Mouse (Mus musculus) skeletal muscle tissue, adult 2 months (tissue): ENCODE results near the gene Cd4.

ENCODE experiments used
- DNase-seq: peaks from one replicate; pipeline ENCODE4 v3.0.0-alpha.2; 2012; ENCODE audit warnings: low read depth, low spot score

Gene Cd4

DNA sequence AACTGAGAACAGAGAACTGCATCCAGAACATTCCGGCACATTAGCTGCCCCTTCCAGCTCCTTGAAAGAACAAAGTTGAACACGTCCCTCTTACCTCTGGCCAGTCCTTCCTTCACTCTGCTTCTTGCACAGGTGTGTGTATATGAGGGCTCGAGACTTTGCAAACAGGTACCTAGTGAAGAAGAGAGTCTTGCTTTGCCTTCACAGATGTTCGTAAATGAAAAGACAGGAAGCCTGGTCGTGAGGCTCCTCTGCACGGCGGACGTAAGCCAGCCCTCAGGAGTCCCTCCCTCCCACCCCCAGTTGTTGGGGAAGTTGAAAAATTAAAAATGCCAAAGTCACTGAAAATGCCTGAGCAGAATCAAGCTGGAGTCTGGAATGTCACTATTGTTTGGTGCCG, at the start of gene Cd4:
Gene Cd4, minus strand, starts transcription at position 236 of the 400 bp plus-strand sequence.
- no peak for DNase-seq

DNA sequence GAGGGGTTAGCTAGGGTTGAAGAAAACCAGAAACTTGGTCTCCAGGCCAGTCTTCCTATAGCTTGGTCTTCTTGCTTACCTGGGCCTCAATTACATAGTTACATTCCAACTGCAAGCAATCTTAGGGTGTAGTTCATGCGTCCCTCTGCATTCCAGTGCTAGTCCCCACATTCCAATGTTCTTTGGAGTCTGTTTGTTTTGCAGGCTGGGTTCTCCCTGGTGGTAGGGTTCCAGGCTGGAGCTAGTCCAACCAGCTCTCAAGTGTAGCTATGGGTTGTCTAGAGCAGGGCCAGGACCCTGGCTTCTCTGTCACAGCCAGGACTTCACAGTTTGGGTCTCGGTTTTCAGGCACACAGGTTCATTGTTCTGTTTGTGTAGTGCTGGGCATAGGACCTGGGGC, 49.5 kb upstream of the Cd4 start:
- no peak for DNase-seq

DNA sequence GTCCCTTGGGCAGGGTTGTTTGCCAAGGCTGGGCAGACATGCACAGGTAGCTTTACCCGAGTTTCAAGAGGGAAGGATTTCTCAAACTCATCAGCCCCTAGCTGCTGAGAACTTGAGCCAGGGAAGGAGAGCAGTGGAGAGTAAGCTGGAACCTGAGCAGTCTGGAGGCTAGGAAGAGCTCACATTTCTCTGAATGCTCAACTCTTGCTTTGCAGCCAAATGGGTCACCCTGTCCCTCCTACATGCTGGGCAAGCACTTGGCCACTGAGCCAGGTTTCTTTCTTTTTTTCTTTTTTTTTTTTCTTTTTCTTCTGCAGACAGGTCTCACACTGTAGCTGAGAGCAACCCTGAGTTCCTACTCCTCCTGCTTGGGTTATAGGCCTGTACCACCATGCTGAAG, 48.7 kb upstream of the Cd4 start:
- peak; percentile 59 for DNase-seq

DNA sequence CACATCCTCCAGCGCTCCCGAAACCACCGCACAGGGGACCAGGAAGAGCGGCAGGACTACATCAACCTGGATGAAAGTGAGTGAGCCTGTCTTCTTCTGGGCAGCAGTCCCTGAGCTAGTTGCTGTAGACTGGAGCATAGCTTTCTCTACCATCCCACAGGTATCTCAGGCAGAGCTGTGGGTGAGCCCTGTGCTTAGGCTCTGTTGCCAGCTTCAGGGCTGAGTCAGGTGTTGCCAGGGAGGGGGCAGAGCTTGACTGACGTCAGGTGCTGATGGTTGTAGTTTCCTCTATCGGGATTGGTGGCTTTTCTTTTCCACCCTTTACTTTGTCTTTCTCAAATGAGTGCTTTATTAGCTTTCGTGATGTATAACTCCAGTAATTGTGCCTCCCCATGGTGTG, 46.6 kb upstream of the Cd4 start:
- no peak for DNase-seq

DNA sequence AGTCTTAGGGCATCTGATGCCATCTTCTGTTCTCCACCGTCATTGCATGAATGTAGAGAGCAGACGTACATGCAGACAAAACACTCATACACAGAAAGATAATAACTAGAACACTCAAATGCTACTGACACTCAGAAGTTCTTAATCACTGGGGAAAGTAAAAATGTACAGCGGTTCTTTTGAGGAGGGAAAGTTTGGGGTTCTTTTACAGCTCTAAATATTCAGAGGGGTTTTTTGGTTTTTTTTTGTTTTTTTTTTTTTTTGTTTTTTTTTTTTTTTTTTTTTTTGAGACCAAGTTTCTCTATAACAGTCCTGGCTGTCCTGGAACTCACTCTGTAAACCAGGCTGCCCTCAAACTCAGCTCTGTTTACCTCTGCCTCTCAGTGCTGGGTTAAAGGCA, 45.1 kb upstream of the Cd4 start:
- DNase-seq = no peak

DNA sequence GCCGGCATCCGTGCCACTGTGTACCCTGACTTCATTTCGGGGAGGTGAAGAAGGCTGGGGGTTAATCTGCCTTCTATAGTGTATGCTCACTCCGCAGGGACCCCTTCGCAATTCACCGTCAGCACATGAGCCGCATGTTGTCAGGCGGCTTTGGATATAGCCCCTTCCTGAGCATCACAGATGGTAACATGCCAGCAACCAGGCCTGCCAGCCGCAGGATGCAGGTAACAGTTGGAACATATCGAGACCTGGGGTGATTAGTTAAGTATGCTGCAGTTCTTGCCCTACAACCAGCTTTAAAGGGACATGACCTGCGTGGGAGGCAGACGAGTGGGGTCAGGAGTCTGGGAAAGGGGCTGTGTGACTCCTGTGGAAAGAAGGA, 44.3 kb upstream of the Cd4 start:
- DNase-seq = no peak

DNA sequence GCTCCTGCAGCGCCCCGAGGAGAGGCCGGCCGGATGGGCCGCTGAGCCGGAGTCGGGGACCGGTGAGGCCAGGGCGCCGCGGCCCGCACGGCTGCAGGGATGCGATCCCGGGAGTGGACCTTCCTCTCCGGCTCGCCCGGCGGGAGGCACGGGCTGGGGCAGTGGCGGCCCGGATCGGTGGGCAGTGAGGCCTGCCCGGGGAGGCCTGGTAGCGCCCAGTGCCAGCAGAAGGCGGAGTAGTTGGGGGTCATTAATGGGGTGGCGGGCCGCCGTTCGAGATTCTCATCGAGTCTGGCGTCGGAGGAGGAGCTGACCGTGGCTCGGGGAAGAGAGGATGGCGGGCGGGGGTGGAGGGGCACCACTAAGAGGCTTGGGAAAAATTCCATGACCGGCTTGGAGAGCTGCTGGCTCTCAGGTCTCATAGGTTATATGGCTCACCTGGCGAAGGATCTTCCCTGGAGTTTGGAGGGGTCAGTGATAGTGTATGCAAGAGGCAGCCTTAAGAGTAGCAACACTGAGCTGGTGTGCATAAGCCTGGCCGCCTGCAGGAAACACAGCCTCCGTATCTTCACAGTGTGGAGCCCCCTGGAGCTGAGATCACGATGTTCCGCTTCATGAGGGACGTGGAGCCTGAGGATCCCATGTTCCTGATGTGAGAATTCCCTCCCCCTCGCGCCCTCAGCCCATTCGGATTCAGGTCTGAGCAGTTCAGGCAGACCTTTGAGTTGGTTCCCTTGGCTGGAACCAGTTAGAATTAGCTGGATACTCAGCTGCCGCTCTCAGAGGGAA, 43.7 kb upstream of the Cd4 start:
- no peak for DNase-seq

DNA sequence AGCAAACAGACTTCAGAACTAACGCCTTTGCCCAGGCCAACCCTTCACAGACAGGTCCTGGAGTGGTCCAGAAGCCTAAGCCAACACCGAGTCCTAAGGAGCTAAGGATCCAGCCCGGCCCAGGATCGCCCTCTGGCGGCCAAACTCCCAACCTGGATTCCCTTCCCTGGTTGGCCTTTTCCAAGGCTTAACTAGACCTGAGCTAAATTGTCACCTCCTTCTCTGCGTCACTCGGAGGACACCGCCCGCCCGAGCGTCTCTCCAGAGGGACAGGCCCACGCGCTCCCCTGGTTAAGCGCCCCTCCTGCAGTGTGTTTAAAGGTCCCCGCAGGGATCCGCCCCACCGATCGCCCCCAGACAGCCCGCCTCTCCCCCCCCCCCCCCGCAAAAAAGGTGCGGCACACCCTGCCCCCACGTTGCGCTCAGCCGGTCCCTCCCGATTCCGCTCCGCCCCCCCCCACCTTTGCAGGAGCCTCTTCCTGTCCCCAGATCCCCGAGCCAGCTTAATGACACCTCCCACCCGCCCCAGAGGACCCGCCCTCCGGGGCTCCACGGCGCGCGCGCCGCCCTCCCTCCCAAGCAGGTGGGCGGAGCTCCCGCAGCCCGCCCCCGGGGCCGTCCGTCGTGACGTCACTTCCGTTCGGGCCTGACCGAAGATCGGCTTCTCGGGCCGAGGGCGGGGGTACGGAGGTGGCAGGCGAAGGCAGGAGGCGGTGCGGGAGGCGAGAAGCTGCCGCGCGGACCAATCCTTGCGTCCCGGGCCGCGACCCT, 42.9 kb upstream of the Cd4 start, which contains the start of gene Mlf2:
Gene Mlf2, plus strand, starts transcription at position 633 of the 771 bp plus-strand sequence.
- peak; percentile 99 for DNase-seq

DNA sequence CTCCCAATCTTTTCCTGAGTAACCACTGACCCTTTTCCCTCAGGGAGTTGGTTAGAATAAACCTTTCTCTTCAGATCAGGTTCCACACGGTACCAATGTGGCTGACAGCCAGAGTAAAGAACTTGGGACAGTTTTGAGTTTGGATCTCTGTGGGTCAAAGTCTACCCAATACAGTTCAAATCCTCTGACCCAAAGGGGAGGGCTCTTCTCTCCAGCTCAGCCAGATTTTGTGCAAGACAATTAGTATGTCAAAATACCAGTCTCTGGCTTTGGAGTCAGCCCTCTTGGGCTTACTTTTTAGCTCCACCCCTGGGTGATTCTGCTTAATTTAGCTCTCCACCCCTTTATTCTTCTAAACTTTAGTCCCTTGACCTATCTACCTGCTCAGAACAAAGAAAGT, 42.2 kb upstream of the Cd4 start:
- DNase-seq = no peak

DNA sequence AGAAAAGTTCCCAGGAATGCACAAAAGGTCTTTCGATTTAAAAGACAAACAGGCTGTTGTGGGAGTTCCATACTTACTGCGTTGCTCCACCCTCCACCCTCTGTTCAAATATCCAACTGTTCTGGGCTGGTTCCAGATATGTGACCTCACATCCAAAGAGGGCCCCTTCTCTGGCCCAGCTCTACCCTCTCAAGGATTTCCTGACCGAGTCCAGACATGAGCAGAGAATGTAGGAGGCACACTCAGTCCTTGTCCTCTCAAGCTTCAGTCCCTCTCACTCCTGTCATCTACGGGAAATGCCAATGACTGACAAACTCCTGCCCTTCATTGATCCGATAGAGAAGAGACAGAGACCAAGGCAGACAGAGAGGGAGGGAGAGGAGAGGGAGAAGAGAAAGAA, 37.9 kb upstream of the Cd4 start:
- DNase-seq = no peak

DNA sequence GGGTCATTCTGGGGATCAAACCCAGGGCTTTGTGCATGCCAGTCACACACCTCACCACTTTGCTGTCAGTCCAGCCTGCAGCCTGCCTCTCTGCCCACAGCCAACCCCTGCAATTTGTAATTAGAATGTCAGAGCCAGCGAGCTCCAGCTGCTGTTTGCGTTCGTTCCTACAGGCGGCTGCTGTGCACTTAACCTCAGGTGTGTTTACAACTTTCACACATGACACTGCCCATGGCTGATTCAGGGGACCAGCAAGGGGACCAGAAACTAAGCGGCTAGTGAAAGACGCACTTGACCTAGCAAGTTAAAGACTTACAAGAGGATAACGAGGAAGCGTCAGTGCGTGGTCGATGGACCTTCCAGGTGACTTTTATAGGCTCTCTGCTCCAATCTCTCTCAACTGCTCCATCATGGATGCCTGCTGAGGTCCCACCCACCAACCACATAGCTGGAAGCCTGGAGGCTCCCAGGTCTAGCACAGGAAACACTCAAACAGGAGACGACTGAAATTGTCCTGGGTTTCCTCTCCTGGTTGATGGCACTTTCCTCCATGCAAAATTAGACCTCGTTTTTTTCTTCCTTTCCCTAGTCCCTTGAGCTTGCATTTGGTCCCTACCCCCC, 37.3 kb upstream of the Cd4 start:
- no peak for DNase-seq

DNA sequence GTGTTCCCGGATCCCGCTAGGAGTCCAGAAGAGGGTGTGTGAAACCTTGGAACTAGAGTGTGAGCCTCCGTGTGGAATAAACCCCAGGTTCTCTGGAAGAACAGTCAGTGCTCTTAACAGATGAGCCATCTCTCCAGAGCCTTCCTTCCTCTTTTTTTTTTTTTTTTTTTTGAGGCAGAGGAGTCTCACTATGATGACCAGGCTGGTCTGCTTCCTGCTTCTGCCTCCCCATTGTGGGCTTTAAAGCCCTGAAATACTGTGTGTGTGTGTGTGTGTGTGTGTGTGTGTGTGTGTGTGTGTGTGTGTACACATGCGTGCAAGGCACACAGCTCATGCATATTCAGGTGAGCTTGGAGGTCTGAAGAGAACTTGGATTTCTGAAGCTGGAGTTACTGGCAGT, 33.5 kb upstream of the Cd4 start:
- DNase-seq = no peak

DNA sequence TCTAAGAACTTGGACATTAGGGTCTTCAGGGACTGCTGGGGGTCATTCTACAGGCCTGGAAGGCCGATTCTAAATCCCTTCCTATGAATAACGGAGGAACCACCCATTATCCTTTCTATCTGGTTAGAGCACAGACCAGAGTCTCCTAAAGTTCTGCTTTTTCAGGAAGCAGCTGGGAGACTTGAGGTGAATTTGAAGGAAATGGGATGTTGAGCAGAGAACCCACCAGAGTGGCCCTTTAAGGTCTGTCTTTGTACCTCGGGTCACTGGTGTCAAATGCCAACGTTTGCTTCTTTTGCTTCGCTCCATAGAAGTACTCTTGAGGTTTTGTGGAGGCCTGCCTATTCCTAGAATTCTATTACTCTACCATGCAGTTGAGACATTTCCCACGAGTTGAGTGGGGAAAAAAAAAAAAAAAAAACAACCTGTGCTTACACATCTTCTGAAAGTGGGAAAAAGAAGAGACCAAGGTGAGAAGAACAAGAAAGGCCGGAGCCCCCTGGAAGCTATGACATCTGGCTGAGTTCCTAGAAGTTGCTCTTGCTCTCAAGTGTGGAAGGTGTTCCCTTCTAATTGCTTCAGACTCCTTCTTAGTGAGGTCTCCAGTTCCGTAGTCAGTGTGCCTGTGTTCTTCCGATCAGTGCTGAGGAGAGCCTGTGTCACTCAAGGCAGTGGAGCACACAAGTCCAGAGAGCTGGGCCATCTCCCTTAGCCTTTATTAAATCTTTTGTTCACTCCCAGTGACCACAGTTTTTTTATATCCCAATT, 32.5 kb upstream of the Cd4 start:
- DNase-seq = no peak

DNA sequence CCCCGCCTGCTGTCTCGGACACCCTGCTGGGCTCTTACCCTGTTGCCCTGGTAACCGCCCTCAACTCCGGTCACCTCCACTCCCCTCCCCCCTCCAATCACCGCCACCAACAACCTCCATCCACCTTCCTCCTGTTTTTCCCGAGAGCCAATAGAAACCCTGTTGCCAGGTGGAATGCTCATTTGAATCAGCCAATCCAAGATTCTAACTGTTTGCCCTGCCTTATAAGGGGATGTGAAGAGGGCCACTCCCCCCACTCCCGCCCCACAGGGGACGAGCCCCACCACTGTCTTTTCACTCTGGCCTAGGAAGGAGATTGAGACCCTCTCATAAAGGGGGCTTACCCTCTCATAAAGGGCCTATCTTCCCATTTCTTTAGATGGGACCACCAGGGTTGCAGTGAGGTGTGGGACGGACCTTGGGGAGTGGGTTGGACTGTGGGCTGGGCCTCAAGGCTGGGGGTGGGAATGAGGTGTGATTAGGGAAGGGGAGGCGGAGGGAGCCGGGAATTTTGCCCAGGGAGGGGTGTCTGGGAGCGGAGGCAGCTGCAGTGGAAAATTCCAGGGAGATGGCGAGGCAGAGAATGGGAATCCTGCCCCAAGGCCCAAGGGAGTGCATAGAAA, 31.8 kb upstream of the Cd4 start, which contains the start of gene Ptms:
Gene Ptms, minus strand, starts transcription at position 409 of the 623 bp plus-strand sequence.
- DNase-seq = peak; percentile 95

DNA sequence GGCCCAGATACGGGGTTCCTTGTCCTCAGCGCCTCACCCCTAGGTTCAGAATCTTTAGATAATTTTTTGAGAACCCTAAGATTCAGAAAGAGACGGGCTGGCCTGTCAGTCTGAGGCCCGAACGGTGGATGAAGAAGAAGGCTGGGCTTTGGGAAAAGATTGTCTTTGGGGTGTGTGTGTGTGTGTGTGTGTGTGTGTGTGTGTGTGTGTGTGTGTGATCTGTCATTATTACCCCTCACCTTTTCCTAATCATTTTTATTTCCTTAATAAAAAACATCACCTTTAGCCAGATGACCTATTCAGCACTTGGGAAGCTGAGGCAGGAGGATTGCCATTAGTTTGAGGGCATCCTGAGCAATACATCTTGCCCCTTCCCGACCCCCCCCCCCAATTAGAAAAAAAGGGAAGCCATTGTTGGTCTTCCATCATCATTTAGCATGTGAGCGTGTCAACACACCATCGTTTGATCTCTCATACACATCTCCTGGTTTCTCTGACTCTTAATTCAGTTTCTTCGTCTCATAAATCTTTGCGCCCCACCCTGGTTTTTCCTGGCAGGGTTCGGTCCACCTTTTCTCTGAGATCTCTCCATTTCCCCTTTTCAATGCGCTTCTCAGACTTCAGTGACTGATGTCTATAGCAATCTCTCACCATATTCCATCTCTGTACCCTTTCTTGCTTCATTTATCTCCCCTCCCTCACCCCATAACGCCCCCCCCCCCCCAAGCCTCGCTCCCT, 31.0 kb upstream of the Cd4 start:
- no peak for DNase-seq

DNA sequence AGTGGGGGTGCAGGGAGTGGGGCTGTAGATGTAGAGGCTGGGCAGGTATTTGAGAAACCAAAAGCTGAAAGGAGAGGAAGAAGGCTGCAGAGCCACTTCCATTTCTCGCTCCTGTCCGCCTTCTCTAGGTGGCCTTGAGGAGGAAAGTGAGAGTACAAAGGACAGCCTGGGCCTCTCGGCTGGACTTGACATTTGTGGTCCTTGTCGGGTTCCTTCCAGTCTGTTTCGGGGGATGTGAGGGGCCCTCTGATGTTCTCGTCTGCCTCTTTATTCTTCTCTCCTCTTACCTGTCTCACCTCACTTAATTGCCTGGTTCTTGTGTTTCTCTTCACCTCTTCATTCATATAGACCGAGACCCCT, 30.3 kb upstream of the Cd4 start:
- no peak for DNase-seq

DNA sequence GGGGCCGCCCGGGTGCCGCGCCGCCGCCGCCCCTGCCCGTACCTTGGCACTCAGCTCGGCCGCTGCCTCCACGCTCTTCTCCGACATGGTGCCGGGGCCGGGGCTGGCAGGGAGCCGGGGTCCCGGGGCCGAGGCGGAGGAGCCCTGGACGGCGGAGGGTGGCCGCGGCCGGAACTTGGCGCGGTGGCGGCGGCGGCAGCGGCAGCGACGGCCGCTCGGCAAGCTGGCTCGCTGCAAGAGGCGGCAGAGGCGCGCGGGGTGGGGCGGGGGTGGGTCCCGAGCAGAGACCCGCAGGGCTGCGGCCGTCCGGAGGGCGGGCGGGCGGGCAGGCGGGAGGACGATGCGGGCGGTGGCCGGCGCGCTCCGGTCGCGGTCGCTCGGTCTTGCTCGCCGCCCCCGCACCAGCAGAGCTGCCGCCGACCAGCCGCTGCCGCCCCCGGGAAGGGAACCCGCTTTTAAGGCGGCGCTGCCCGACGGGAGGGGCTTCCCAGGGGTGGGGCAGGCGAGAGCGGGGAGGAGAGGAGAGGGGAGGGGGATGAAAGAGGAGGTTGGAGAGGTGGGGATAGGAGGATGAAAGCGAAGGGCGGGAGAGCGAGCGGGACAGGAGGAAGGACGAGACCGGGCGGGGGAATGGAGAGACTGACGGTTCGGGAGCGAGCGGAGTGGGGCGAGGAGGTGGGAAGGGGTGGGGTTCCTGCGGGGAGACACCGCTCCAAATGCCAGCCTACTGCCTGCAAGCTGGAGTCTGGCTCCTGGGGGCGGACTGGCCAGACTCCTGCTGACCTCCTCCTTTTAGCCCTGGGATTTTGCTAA, 29.7 kb upstream of the Cd4 start:
- DNase-seq = peak; percentile 88

DNA sequence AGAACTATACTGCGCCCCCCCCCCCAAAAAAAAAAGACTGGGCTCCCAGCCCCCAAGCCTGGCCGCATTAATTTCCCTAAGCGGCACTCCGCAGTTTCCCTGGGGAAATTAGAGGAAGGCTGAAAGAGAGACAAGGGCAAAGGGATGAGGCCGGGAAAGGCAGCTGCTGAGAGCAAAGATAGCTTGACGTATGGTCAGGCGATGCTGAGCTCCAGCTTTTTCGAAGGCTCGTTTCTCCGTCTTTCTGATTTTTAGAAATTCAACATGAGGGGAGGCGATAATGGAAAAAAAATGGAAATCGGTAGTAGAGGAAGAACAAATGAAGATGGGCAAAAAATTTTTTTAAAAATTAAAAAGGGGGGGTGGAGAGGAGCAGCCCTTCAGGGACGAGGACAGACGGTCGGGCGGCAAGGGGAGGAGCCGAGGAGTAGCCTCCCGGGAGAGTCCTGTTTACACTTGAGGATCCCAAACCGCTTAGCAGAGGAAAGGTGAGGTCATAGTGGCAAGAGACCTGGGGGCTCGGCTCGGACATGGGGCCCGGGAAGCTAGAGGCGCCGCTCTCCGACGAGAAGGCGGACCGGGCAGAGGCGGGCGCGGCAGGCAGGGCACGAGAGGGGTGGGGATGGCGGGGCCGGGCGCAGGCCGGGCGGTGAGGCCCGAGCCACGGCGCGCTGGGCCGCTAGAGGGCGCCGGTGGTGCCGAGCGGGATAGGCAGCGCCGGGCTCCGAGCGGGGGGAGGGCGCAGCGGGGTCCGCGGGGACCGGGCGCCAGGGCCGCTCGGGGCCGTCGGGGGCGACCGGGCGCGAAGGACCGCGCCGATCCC, 28.9 kb upstream of the Cd4 start:
- DNase-seq = no peak
